Mouse (Mus musculus): ENCODE results near the gene Fancd2os. TPM values are rescaled to one million over a fixed set of nuclear protein-coding genes. Genes with fewer than 3 reads are reported as not detected.
A peak's percentile ranks its signal among the peaks of the same experiment; 100 is the strongest.

Fancd2os gene
- not detected for total RNA-seq (2021)
- long read RNA-seq, experiment 1: 0 reads
- long read RNA-seq, experiment 2: 0 reads

- DNase-seq (ENCODE audit: low spot score in 2 of 2): no peak
Measured at GRCm38 (mm10) chr6:113600543-113601139, at the start of gene Fancd2os. Gene Fancd2os, minus strand, starts transcription at chr6:113600715.

GRCm38 (mm10) chr6:113650197-113650640, 49.7 kb upstream of the Fancd2os start:
- DNase-seq (ENCODE audit: low spot score in 2 of 2): no peak

DNA sequence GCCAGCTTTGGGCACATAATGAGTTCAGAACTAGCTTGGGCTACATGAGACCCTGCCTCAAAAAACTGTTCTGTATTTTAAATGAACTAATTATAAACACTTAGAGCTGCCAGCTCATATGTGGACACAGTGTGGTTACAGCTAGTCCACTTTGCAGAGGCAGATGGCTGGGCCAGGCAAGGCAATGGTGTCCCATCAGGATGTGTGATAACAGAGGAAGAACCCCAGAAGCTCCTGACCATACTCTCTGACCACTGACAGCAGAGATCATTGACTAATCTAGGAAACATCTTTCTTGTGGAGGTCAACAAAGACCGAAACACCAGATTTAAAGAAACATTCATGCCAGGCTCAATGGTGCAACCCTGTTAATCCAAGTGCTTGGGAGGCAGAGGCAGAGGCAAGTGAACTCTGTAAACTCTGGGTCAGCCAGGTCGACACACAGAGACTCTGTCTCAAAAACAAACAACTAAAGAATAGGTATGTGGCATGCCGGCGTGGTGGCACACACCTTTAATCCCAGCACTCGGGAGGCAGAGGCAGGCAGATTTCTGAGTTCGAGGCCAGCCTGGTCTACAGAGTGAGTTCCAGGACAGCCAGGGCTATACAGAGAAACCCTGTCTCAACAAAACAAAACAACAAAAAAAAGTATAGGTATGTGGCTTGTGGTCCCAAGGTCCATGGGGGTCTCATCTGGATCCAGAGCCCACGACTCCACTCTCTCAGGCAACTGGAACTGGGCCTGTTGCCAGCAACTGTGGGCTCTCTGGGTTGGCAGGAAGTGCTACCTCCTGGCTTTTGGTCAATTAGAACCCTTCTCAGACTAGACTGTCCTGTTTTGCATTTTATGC, 49.1 kb upstream of the Fancd2os start:
- DNase-seq (ENCODE audit: low spot score in 2 of 2): no peak

GRCm38 (mm10) chr6:113644808-113645207, 44.3 kb upstream of the Fancd2os start:
- no peak for DNase-seq (ENCODE audit: low spot score in 2 of 2)

GRCm38 (mm10) chr6:113643967-113644366, 43.5 kb upstream of the Fancd2os start:
- DNase-seq (ENCODE audit: low spot score in 2 of 2): no peak

DNA sequence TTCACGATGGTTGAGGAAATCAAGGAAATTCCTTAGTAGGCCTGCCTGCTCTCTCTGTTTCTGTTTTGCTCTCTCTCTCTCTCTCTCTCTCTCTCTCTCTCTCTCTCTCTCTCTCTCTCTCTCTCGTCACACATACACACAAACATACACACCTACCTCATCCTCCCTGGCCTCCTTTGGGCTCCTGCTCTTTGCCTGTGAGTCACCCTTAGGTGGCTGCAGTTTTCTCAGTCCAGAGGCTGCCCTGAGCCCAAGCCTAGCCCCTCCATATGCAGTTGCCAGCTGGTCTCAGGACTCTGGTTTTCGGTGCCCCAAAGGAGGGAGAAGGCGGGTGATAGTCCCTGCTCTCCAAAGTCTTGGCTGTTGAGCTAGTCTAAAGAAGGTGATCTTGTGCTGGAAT, 42.5 kb upstream of the Fancd2os start:
- no peak for DNase-seq (ENCODE audit: low spot score in 2 of 2)

DNA sequence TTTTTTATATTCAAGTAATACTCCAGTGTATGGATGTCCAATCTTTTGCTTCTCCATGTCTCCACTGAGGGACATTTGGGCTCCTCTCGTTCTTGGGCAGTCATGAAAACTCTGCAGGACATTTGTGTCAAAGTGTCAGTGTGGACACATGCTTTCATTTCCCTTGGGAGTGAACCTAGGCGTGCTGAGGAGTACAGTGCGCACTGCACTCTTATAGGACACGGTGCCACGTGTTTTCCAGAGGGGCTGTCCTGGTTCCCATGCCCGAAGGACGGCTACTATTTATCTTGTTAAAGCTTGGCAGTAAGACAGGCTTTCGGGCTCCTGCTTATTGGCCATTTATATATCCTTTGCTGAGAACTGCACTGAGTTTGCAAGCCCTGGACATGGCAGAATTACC, 42.1 kb upstream of the Fancd2os start:
- DNase-seq (ENCODE audit: low spot score in 2 of 2): no peak

GRCm38 (mm10) chr6:113639201-113639600, 38.7 kb upstream of the Fancd2os start:
- no peak for DNase-seq (ENCODE audit: low spot score in 2 of 2)

GRCm38 (mm10) chr6:113638302-113639040, 38.0 kb upstream of the Fancd2os start, which contains the start of gene Irak2:
Gene Irak2, plus strand, starts transcription at chr6:113638467.
- DNase-seq (ENCODE audit: low spot score in 2 of 2): peak; percentile 94 to 97

GRCm38 (mm10) chr6:113632863-113633262, 32.3 kb upstream of the Fancd2os start:
- no peak for DNase-seq (ENCODE audit: low spot score in 2 of 2)

DNA sequence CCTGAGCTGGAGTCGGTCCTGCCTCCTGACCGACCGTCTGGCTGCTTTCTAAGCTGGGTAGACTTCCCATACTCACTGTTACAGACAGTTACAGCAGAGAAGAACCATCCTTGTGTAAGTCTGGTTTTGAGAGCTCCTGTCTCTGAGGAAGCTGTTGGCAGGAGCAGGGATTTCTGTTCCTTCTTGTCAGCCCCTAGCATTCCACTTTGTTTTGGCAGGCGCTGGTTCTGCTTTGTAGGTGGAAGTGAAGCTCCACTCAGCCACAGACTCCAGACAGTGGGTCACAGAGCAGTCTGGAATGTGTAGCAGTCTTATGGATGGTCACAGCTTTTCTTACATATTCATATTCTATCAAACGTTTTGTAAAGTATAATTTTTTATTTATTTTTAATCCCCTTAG, 29.8 kb upstream of the Fancd2os start:
- DNase-seq (ENCODE audit: low spot score in 2 of 2): no peak

- DNase-seq (ENCODE audit: low spot score in 2 of 2): no peak
Measured at GRCm38 (mm10) chr6:113624989-113625770, 24.7 kb upstream of the Fancd2os start.

- peak; percentile 87 to 88 for DNase-seq (ENCODE audit: low spot score in 2 of 2)
Measured at GRCm38 (mm10) chr6:113623941-113624751, 23.6 kb upstream of the Fancd2os start, which contains the start of gene Vhl. Gene Vhl, plus strand, starts transcription at chr6:113623959.

DNA sequence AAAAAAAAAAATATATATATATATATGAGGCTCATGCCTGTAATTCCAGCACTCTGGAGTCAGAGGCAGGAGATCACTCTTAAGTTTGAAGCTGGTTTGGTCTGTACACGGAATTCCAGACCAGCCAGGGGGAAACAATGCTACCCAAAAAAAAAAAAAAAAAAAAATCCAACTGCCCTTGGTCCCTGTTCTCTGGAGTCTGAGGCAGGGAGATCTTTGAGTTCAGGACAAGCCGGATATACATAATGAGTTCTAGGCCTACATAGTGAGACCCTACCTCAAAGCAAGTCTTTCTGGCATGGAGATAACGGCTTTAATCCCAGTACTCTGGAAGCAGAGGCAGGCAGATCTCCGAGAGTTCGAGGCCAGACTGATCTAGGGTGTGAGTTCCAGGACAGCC, 22.9 kb upstream of the Fancd2os start:
- DNase-seq (ENCODE audit: low spot score in 2 of 2): no peak

DNA sequence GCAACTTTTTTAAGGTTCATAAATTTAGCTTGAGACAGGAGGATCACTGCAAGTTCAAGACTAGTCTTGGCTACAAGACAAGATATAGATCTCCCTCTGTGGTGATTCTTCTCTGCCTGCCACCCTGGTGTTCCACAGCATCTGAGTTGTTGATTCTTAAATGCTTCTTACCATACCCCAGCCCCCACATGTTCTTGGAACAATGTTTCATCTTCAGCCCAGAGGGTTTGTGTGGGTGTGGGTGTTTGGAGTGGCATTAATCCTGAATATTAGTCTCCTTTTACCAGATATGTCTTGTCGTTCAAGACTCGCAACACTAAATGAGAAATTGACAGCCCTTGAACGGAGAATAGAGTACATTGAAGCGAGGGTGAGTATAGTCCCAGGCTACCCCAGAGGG, 15.0 kb upstream of the Fancd2os start:
- no peak for DNase-seq (ENCODE audit: low spot score in 2 of 2)

DNA sequence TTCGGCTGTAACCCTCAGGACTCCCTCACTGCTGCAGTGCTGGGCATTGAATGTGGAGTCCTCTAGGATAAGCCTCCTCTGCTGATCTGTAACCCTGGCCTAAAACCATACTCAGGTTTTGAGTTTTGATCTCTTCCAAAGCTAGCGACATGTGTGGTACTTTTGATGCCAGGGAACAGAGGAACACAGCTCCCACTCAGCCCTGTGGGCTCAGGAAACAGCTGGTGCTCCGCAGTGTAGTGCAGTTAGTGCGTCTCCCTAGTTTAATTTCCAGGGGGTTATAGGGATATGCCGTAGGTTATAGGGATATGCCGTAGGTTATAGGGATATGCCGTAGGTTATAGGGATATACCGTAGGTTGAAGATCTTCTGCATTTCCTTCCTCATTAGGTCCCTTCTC, 14.5 kb upstream of the Fancd2os start:
- no peak for DNase-seq (ENCODE audit: low spot score in 2 of 2)

- DNase-seq (ENCODE audit: low spot score in 2 of 2): no peak
Measured at GRCm38 (mm10) chr6:113614152-113614551, 13.6 kb upstream of the Fancd2os start.

DNA sequence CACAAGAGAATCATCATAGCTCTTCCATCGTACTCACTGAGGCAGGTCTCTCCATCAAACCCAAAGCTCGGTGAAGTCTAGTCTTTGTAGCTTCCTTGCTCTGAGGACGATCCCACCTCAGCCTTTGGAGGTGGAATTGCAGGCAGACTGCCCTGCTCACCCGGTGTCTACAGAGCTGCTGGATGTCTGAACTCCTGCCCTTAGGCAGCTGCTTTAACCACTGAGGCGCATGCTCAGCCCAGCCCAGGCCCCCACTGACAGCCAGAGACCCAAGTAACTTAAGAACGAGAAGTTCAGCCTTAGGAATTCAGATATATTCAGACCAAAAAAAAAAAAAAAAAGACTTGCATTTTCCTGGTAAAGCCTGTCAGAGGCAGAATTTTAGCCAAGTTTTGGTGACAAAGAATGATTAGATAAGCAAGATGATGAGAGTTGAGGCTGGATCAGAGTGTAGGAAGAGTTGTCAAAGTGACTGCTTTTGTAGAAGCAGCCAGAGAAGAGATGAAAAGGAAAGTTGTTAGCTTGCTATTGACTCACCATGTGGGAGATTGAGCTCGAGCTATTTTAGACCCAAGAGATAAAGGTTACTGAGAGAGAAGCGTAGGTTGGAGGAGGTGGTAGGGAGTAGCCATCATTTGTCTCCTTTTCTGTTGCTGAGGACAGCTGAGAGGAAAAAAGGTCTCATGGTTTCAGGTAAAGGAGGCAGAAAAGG, 11.9 kb upstream of the Fancd2os start:
- DNase-seq (ENCODE audit: low spot score in 2 of 2): no peak

DNA sequence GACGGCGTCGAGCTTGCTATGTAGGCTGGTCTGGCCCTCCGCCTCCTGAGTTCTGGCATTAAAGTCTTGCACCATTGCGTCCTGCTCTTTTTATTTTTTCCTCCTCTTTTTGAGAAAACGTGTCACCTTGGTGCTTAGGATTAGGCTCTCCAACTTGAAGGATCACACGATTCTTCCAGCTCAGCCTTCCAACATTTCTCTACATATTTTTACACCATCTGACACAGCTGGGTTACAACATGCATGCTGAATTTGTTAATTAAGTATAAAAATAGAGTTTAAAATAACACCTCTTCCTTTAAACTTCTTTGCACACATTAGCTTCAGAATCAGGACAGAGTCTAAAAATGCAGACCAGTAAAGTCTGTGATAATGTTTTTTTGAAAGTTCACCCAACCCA, 8.8 kb upstream of the Fancd2os start:
- DNase-seq (ENCODE audit: low spot score in 2 of 2): no peak

Measured in adrenal gland, adult 18-20 months (tissue).